Mouse (Mus musculus) layer of hippocampus, postnatal 25 days (tissue): ENCODE measurements around the gene Hmgn1. TPM values are rescaled to one million over a fixed set of nuclear protein-coding genes. Genes with fewer than 3 reads are reported as not detected.
"Not testable (repeated sequence)": the region's sequence is repeated elsewhere in the genome, so short reads cannot be mapped to it uniquely, and the experiment has no call there.

Experiments
- DNase-seq, 2 experiments: peaks; one replicate each; pipeline ENCODE4 v3.0.0; 2022; ENCODE audit warnings: mixed read lengths in 2 of 2, low spot score in 1 of 2; ENCODE audit errors: extremely low spot score in 1 of 2
- total RNA-seq, 2 experiments: library from RNA; stranded (reverse); gene quantifications; 2 replicates each; pipeline ENCODE4 v1.2.3; 2021

The Hmgn1 gene
- total RNA-seq, result 10 to 100 TPM; 64.8 to 77.2 TPM

DNA sequence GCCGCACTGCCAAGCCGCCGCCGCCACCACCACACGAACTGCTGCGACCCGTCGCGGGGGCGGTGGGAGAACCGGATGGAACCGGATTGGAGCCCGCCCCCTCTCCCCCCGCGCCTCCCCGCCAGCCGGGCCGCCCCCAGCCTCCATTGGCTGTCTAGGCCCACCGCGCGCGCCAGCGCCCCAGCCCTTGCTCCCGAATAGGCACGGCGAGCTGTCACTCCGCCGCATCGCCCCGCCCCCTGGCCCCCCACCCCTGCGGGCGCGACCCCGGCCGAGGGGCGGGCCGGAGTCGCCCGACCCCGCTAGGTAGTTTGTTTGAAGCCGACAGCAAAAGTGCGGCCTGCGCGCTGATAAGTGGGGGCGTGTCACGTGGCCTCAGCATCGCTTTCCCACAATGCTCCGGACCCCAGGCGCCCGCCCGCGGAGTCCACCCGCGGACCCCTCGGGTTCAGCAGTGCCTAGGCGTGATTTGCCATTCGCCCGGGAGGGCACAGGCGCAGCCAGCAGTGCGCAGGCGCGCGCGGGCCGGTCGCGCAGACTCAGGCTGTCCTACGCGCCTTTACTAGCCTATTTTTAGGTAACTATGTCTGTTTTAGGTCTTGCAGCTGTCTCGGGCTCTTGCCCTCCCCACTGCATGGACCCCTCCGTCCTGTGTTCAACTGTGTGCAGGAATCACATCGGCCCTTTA lies at the start of gene Hmgn1:
Gene Hmgn1, minus strand, starts transcription at position 73 of the 688 bp plus-strand sequence.
- DNase-seq, result peak; percentile 83 to 88

DNA sequence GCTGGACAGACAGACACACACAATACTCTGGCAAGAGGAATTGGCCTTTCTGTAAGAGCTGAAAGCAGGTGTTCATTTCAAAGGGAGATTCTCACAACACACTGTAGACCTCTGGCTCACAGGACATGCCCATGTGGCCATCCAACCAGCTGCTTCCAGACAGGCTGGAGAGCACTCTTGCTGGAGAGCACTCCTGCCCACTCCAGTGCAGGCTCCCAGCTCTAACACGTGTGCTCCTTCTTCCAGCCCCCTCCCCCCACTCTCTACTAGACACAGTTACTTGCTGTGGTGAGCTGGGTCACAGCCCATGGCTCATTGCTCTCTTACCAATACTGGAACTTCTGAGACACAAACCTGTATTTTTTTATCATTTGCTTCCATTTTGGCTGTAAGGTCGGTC lies 47.9 kb upstream of the Hmgn1 start:
- no peak for DNase-seq

DNA sequence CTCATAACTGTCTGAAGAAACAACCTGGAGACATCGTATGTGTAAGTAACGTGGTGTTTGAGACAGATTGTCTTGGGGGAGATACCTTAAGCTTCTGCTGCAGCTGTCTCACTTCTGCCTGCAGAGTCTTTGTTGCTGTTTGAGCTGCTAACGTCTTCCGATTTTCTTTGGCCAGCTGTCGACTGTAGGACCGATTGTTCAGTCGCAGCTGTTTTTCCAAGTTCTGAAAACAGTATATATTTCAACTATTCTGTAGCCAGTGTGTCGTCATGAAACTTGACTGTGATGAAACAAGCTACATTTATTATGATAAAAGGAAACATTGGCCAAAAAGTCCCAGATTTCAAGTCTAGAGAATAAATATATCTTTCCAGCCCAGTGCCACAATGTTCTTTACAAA lies 46.1 kb upstream of the Hmgn1 start:
- DNase-seq, result no peak

DNA sequence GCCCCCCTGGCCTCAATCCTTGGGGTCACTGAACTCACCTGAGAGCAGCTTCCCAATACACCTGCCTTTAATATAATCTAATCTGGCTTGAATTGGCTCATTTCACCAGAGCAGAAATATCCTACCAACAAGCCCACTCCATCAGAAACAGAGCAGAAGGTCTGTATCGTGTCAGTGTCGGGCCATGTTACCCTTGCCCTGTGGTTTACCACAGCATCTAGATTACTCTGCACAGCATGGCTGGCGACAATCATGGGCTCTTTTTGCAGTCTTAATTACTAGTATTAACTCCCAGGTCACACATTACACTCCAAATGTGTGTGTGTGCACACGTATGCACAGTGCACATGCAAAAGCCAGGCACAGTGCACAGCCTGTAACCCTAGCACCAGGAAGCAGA lies 41.3 kb upstream of the Hmgn1 start:
- DNase-seq, result no peak

- no peak for DNase-seq
These were observed 38.3 kb upstream of the Hmgn1 start for GRCm38 (mm10) chr16:96165723-96166264.

DNA sequence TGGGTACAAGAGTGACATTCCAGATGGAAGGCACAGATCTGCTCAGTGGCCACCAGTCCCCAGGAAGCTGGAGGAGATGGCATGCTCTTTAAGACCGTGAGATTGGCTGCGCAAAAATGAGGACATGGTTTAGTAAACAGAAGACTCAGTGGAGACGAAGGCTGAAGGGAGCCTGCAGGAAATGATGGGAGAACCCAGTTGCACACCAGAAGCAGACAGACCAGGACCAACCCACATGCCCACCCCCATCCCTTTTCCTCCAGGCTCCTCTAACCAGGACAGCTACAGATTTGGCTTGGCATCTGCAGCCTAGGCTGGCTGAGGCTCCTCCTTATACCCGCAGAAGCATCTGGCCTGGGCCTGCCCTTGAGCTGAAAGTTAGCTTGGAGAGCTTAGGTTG lies 33.8 kb upstream of the Hmgn1 start:
- no peak for DNase-seq

GRCm38 (mm10) chr16:96160927-96161326 lies 33.4 kb upstream of the Hmgn1 start:
- no peak for DNase-seq

- DNase-seq, result no peak
These were observed 32.3 kb upstream of the Hmgn1 start for GRCm38 (mm10) chr16:96159794-96160346.

DNA sequence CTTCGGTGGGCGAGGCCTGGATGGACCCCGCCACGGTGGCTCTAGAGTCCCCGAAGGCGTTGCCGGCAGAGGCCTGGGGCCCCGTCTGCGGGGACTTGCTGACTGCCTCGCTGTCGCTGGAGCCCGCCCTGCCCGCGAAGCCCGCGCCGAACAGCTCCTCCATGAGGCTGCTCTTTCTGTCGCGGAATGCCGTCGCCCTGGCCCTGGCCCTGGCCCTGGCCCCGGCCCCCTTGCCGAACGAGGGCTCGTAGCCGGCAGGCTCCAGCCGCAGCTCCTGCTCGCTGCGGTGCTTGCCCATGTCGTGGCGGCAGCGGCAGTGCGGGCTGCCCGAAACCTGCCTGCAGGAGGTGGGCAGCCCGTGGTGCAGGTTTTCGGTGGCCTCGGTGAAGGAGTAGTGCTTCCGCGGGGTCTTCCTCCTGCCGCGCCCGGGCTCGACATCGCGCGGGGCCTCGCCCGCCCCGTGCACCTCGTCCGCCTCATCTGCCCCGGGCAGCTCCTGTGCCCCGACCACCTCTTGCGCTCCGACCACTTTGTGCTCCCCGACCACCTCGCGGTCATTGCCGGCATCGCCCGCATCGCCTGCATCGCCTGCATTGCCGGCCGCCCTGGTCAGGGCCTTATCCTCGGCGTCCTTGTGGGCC lies 31.7 kb upstream of the Hmgn1 start:
- peak; percentile 37 to 57 for DNase-seq

- no peak for DNase-seq
These were observed 31.1 kb upstream of the Hmgn1 start for GRCm38 (mm10) chr16:96158511-96159080.

DNA sequence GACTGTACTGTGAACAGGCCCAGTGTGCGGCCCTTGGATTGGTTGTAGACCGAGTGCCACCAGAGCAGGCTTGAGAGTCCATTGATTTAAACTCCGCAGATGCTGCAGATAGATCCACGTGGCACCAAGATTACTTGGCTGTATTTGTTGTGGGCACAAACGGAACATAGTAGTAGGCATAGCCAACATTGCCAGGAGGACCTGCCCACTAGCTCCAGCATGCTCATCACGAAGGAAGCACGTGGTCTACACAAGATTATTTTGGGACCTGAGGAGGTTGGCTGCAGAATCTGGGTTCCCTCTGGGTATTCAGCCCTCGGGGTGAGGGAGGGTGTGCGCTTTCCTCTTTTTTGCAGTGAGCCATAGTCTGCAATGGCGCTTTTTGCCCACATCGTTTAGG lies 29.6 kb upstream of the Hmgn1 start:
- DNase-seq, result no peak

GRCm38 (mm10) chr16:96156019-96156418 lies 28.5 kb upstream of the Hmgn1 start:
- DNase-seq, result peak in 1 of 2 experiments; percentile 40

DNA sequence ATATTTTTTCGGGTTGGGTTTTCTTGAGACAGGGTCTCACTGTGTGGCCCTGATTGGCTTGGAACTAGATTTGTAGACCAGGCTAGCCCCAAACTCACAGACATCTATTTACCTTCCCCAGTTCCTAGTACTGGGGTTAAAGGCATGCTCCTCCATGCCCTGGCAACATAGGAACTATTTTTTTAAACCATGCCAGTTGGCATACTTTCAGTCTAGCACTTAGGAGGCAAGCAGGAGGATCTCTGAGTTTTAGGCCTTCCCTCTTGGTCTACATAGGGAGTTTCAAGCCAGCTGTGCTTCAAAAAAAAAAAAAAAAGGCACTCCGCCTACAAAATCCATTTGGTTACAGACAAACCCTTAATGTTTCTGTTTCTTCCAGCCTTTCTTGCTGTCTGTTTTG lies 26.9 kb upstream of the Hmgn1 start:
- DNase-seq, result no peak

- DNase-seq, result peak; percentile 42 to 78
These were observed 24.0 kb upstream of the Hmgn1 start for GRCm38 (mm10) chr16:96151551-96151950.

- no peak for DNase-seq
These were observed 23.5 kb upstream of the Hmgn1 start for GRCm38 (mm10) chr16:96150995-96151394.

GRCm38 (mm10) chr16:96149311-96149710 lies 21.8 kb upstream of the Hmgn1 start:
- DNase-seq, result no peak

DNA sequence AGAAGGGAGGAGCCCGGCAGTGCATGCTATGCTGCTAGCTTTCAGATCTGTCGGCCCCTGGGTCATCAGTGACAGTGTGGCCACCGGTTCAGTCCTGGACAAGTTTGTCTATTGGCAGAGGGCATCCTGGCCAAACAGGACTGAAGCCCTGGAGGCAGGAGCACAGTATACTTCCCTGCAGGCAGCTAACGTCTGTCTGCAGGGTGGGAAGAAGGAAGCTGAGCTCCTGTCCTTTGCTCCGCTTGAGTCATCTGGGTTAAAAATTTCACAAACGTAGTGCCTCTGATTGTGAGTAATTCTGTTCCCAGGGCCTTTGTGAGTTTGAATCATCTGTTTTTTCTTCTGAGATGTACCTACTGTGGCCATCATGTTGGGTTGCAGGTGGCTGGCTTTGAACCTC lies 21.3 kb upstream of the Hmgn1 start:
- no peak for DNase-seq

DNA sequence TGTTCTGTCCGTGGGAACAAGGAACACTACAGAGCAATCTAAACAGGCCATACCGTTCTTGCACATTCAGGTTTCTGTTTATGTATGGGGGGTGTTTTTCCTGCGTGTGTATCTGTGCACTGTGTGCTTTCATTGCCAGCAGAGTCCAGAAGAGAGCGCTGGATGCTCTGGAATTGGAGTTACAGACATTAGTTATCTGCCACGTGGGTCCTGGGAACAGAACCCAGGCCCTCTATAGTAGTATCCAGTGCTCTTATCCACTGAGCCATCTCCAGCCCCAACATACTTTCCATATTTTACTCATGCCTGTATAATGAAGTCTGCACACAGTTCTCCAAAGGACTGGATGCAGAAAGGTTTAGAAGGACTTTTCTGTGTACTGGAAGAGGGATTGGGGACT lies 18.3 kb upstream of the Hmgn1 start:
- DNase-seq, result no peak

- peak; percentile 100 for DNase-seq
These were observed 17.7 kb upstream of the Hmgn1 start, which contains the start of gene Wrb for GRCm38 (mm10) chr16:96145110-96145800. Gene Wrb (plus strand): TSS chr16:96145407.

- DNase-seq, result not testable (repeated sequence)
These were observed 17.2 kb upstream of the Hmgn1 start for GRCm38 (mm10) chr16:96144748-96145109.

- DNase-seq, result no peak
These were observed 937 bp upstream of the Hmgn1 start for GRCm38 (mm10) chr16:96128466-96128865.
